Mouse (Mus musculus) brown adipose tissue, adult 24 weeks (tissue): ENCODE data around the gene Acan. TPM values are rescaled to one million over a fixed set of nuclear protein-coding genes. Genes with fewer than 3 reads are reported as not detected.

ENCODE experiments used
- polyA plus RNA-seq: library from polyadenylated mRNA; stranded (reverse); fragments of >200 nt; gene quantifications from 2 replicates; pipeline ENCODE4 v1.2.4, GENCODE M21; 2012; ENCODE audit not compliant: missing spikeins, insufficient read depth, insufficient read length

Acan gene
- polyA plus RNA-seq, 1 experiment, result not detected

Other genes with a start within 250 kb of the Acan start
- 5.9 and 6.6 TPM in 2 replicates for gene Det1, start 206.2 kb upstream of the Acan start, polyA plus RNA-seq
- 8.5 and 20.2 TPM in 2 replicates for gene Aen, start 157.6 kb upstream of the Acan start, polyA plus RNA-seq
- gene Isg20, start 140.1 kb upstream of the Acan start, polyA plus RNA-seq, result 6.0 and 8.6 TPM in 2 replicates
- 0.55 TPM in 1 of 2 replicates, not detected in the other for gene Hapln3, start 77.5 kb downstream of the Acan start, polyA plus RNA-seq
- gene Mfge8, start 95.6 kb downstream of the Acan start, polyA plus RNA-seq, result 79.7 and 84.7 TPM in 2 replicates
- 6.3 and 7.2 TPM in 2 replicates for gene Abhd2, start 219.7 kb downstream of the Acan start, polyA plus RNA-seq